In the genomic region with DNA sequence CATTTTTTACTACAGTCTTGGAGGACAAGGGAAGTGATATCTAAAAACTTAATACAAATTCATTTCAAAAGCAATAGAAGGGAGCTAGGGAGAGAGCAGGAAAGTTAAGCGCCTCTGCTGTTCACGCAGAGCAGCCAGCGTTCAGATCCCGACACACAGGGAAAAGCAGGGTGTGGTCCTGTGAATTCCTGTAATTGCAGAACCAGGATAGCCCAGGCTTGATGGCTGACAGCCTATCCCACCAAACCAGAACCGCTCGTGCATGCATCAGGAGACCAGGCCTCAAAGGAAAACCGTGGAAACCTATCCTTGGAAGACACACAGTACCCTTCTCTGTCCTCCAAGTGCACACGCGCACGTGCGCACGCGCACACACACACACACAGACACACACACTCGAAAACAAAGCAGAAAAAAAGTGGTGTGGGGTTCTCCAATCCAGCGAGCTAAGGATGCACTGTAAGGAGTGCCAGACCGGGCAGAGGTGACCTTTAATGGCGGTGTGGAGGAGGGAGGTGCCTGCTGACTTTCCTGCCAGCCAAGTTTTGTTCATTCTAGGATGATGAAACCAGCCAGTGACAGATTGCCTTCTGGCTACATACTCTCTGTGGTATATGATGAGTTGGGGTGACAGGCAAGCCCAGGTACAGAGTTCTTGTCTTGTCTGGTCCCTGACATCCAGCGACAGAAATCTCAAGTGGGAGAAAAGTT, we compare ENCODE assay signal across 30 mouse cellular contexts. TPM values are rescaled to one million over a fixed set of nuclear protein-coding genes. Genes with fewer than 3 reads are reported as not detected.
DNase-seq lines count a peak whose midpoint lies in the region; ATAC-seq and TF ChIP-seq lines count a peak whose summit lies in the region.
"Had no signal": no experiment of that assay in that cellular context is flagged by ENCODE, and none has a peak within 500 bp of the region (broad histone marks: within the 10 kb centered on the region; RNA-seq: fewer than 3 reads in every experiment).

No protein-coding gene starts in this region.

- H3K4me1 ChIP-seq in embryonic facial prominence, embryonic 13.5 days, result peaks cover 31% of the 10 kb centered on the region
- peaks cover 35% of the 10 kb centered on the region for H3K4me1 ChIP-seq in embryonic facial prominence, embryonic 10.5 days
- H3K4me1 ChIP-seq in ES-Bruce4 (ENCODE audit: control insufficient read depth, insufficient read depth, low read length) (peaks cover 6% of the 10 kb centered on the region), MEL (ENCODE audit: control insufficient read depth in 1 of 2, insufficient read depth in 2 of 2, low read length in 2 of 2) (peaks cover 4 to 13% of the 10 kb centered on the region in 2 experiments; a peak in 3 of 4 replicates)
- H3K4me1 ChIP-seq in kidney, embryonic 15.5 days, result peaks cover 37% of the 10 kb centered on the region

- ATAC-seq in embryonic facial prominence, embryonic 13.5 days (ENCODE audit: insufficient number of reproducible peaks, insufficient read depth, low FRiP score, low TSS enrichment, low read depth), result no peak
- ATAC-seq in kidney, embryonic 15.5 days (replicated peaks; ENCODE audit: low FRiP score), result no peak
- ATAC-seq: forebrain, postnatal 0 days; intestine, embryonic 16.5 days had no signal

- H3K4me2 ChIP-seq in embryonic facial prominence, embryonic 13.5 days, result no peak overlapping the region
- no peak overlapping the region for H3K4me2 ChIP-seq in kidney, embryonic 15.5 days
- H3K4me2 ChIP-seq: embryonic facial prominence, embryonic 12.5 days; forebrain, embryonic 12.5 days; heart, embryonic 15.5 days; hindbrain, embryonic 12.5 days; limb, embryonic 12.5 days; liver, embryonic 11.5 days; midbrain, embryonic 12.5 days; neural tube, embryonic 12.5 days had no signal

- TF ChIP-seq CTCF in ES-Bruce4 (IDR thresholded peaks at IDR 0.05; ENCODE audit: low read depth, low read length) (no peak), MEL (IDR thresholded peaks at IDR 0.05 in 2 of 3, conservative IDR thresholded peaks at IDR 0.05 in 1 of 3; ENCODE audit: control insufficient read depth in 1 of 3, insufficient read depth in 1 of 3, low read depth in 2 of 3, low read length in 3 of 3, poor library complexity in 1 of 3, severe bottlenecking in 1 of 3) (no peak)

- TF ChIP-seq POLR2A in ES-Bruce4 (IDR thresholded peaks at IDR 0.05; ENCODE audit: insufficient read depth, low read length), result no peak
- TF ChIP-seq POLR2A in MEL (IDR thresholded peaks at IDR 0.05; ENCODE audit: control insufficient read depth in 1 of 2, insufficient read depth in 1 of 2, low read depth in 1 of 2, low read length in 2 of 2, poor library complexity in 1 of 2), result no peak

- no peak for DNase-seq in embryonic facial prominence, embryonic 10.5 days (ENCODE audit: low spot score)
- DNase-seq in MEL (ENCODE audit: low read depth, low spot score), result no peak
- DNase-seq in fat pad, adult 2 months (ENCODE audit: extremely low read depth, low read depth, low spot score), result peak; percentile 61
- no peak for DNase-seq in spleen, postnatal 10 days (ENCODE audit: low spot score in 2 of 2)
- DNase-seq: cerebellum, adult 18-20 months; cerebellum, postnatal 36 days; forebrain, postnatal 0 days; heart, postnatal 36 days; kidney, adult 9 months; kidney, postnatal 14 days; layer of hippocampus, adult 9-11 months; lung, postnatal 4 days; right cerebral cortex, adult 18-20 months; thymus, adult 2 months; thymus, postnatal 4 days had no signal

- 0 out of 2 replicates have a peak overlapping the region, but pooled peaks have one; percentile 11 for H3K9ac ChIP-seq in embryonic facial prominence, embryonic 13.5 days
- H3K9ac ChIP-seq in ES-Bruce4 (ENCODE audit: low read depth, poor library complexity, severe bottlenecking), result peak overlapping the region; percentile 4
- no peak overlapping the region for H3K9ac ChIP-seq in MEL (ENCODE audit: control insufficient read depth, low read depth, low read length, poor library complexity, severe bottlenecking)
- H3K9ac ChIP-seq in kidney, embryonic 15.5 days, result no peak overlapping the region
- H3K9ac ChIP-seq: embryonic facial prominence, embryonic 12.5 days; forebrain, embryonic 12.5 days; forebrain, postnatal 0 days; heart, embryonic 15.5 days; hindbrain, embryonic 12.5 days; midbrain, embryonic 12.5 days; neural tube, embryonic 12.5 days had no signal

- H3K36me3 ChIP-seq in embryonic facial prominence, embryonic 13.5 days, result peaks cover 14% of the 10 kb centered on the region
- 0 out of 2 replicates have a peak, but pooled peaks cover 2% of the 10 kb centered on the region for H3K36me3 ChIP-seq in embryonic facial prominence, embryonic 10.5 days (replicated peaks)
- H3K36me3 ChIP-seq in ES-Bruce4 (ENCODE audit: control insufficient read depth, insufficient read depth, low read length, poor library complexity, severe bottlenecking) (no peaks in the 10 kb centered on the region; the same call in 1 of the 2 replicates), MEL (ENCODE audit: control insufficient read depth in 1 of 2, insufficient read depth in 2 of 2, low read length in 2 of 2) (peaks cover 2 to 10% of the 10 kb centered on the region in 2 experiments)
- H3K36me3 ChIP-seq in kidney, embryonic 15.5 days, result no peaks in the 10 kb centered on the region
- H3K36me3 ChIP-seq: embryonic facial prominence, embryonic 12.5 days; forebrain, embryonic 12.5 days; heart, embryonic 15.5 days; hindbrain, embryonic 12.5 days; midbrain, embryonic 12.5 days; neural tube, embryonic 12.5 days had no signal

- H3K27me3 ChIP-seq in embryonic facial prominence, embryonic 13.5 days, result no peaks in the 10 kb centered on the region
- peaks cover 10% of the 10 kb centered on the region for H3K27me3 ChIP-seq in embryonic facial prominence, embryonic 10.5 days (replicated peaks; ENCODE audit: low read depth, poor library complexity, severe bottlenecking)
- H3K27me3 ChIP-seq in ES-Bruce4 (ENCODE audit: control insufficient read depth, insufficient read depth, low read length, poor library complexity, severe bottlenecking) (no peaks in the 10 kb centered on the region), MEL (ENCODE audit: control insufficient read depth in 1 of 2, insufficient read depth in 2 of 2, low read length in 2 of 2) (no peaks in the 10 kb centered on the region)
- no peaks in the 10 kb centered on the region for H3K27me3 ChIP-seq in kidney, embryonic 15.5 days
- H3K27me3 ChIP-seq: CH12.LX; embryonic facial prominence, embryonic 12.5 days; heart, embryonic 15.5 days; hindbrain, embryonic 12.5 days; limb, embryonic 12.5 days; megakaryocyte, embryonic 14.5 days had no signal

- no peak for TF ChIP-seq RAD21 in MEL (IDR thresholded peaks at IDR 0.05; ENCODE audit: low read depth, low read length)

- TF ChIP-seq EP300 in ES-Bruce4 (IDR thresholded peaks at IDR 0.05; ENCODE audit: insufficient read depth, low read depth, low read length), result 0 out of 2 replicates have a peak, but pooled peaks have one; percentile 12
- no peak for TF ChIP-seq EP300 in MEL (IDR thresholded peaks at IDR 0.05; ENCODE audit: low read depth in 1 of 2, low read length in 2 of 2)

- no peak overlapping the region for H3K4me3 ChIP-seq in embryonic facial prominence, embryonic 13.5 days
- no peak overlapping the region for H3K4me3 ChIP-seq in embryonic facial prominence, embryonic 10.5 days
- H3K4me3 ChIP-seq in ES-Bruce4 (ENCODE audit: low read depth, low read length) (no peak overlapping the region), MEL (ENCODE audit: control insufficient read depth in 1 of 2, insufficient read depth in 1 of 2, low read depth in 2 of 2, low read length in 2 of 2) (no peak overlapping the region)
- H3K4me3 ChIP-seq in kidney, embryonic 15.5 days (replicated peaks), result no peak overlapping the region
- H3K4me3 ChIP-seq: embryonic facial prominence, embryonic 12.5 days; forebrain, embryonic 12.5 days; heart, embryonic 15.5 days; hindbrain, embryonic 12.5 days; limb, embryonic 12.5 days; megakaryocyte, embryonic 14.5 days; midbrain, embryonic 12.5 days; myocyte; neural tube, embryonic 12.5 days had no signal

- WGBS in embryonic facial prominence, embryonic 13.5 days, result 78% methylated on average over 18 of the region's 18 CpGs
- 88% methylated on average over 18 of the region's 18 CpGs for WGBS in embryonic facial prominence, embryonic 10.5 days
- WGBS in kidney, embryonic 15.5 days, result 83% methylated on average over 18 of the region's 18 CpGs

- H3K9me3 ChIP-seq in embryonic facial prominence, embryonic 13.5 days, result no peaks in the 10 kb centered on the region
- H3K9me3 ChIP-seq in embryonic facial prominence, embryonic 10.5 days, result no peaks in the 10 kb centered on the region
- H3K9me3 ChIP-seq in ES-Bruce4 (replicated peaks; ENCODE audit: control insufficient read depth, insufficient read depth, low read length, poor library complexity, severe bottlenecking) (no peaks in the 10 kb centered on the region), MEL (replicated peaks; ENCODE audit: insufficient read depth, low read length) (no peaks in the 10 kb centered on the region)
- no peaks in the 10 kb centered on the region for H3K9me3 ChIP-seq in kidney, embryonic 15.5 days (replicated peaks)
- H3K9me3 ChIP-seq: embryonic facial prominence, embryonic 12.5 days; forebrain, embryonic 12.5 days; heart, embryonic 15.5 days; hindbrain, embryonic 12.5 days; limb, embryonic 12.5 days; megakaryocyte, embryonic 14.5 days; midbrain, embryonic 12.5 days; neural tube, embryonic 12.5 days had no signal

- peaks cover 7% of the 10 kb centered on the region for H3K79me2 ChIP-seq in MEL (ENCODE audit: control insufficient read depth, insufficient read depth, low read length, poor library complexity)

- H3K27ac ChIP-seq in embryonic facial prominence, embryonic 13.5 days, result no peak overlapping the region
- H3K27ac ChIP-seq in embryonic facial prominence, embryonic 10.5 days (replicated peaks), result no peak overlapping the region
- peak overlapping the region; percentile 25 for H3K27ac ChIP-seq in ES-Bruce4 (ENCODE audit: insufficient read depth, low read length)
- H3K27ac ChIP-seq in MEL (ENCODE audit: control insufficient read depth, low read depth, low read length), result peak overlapping the region; percentile 14
- H3K27ac ChIP-seq in kidney, embryonic 15.5 days, result no peak overlapping the region
- H3K27ac ChIP-seq: embryonic facial prominence, embryonic 12.5 days; forebrain, embryonic 12.5 days; heart, embryonic 15.5 days; hindbrain, embryonic 12.5 days; limb, embryonic 12.5 days; midbrain, embryonic 12.5 days; neural tube, embryonic 12.5 days had no signal

RNA-seq across cellular contexts. Expression of a gene that starts 1.3 kb away (rescaled TPM):
- 3.2 and 3.3 TPM in 2 replicates for polyA plus RNA-seq in embryonic facial prominence, embryonic 13.5 days (2015; fragmentation: Nextera tagmentation; extraction: Ambion mirVana)
- polyA plus RNA-seq in embryonic facial prominence, embryonic 10.5 days (2016; fragmentation: Nextera tagmentation; extraction: Ambion mirVana), result 1.4 and 1.9 TPM in 2 replicates
- polyA plus RNA-seq in ES-Bruce4 (2011; ENCODE audit: insufficient read depth, insufficient read length, low read depth, missing spikeins) (24.0 and 25.2 TPM in 2 replicates), MEL (2012; ENCODE audit: insufficient read depth in 1 of 2, insufficient read length in 2 of 2, low read depth in 1 of 2, low replicate concordance in 2 of 2, missing spikeins in 1 of 2) (10 to 100 TPM in 1 of 2 experiments, not detected in 1; 12.7 TPM)
- total RNA-seq in MEL (2012; rRNA removed), result 3.4 and 3.5 TPM in 2 replicates
- polyA plus RNA-seq in kidney, embryonic 15.5 days (2015; fragmentation: Nextera tagmentation; extraction: Ambion mirVana), result 2.3 and 2.7 TPM in 2 replicates

RNA-seq across cellular contexts. Expression of a gene that starts 23.6 kb away (rescaled TPM):
- 13.0 and 13.1 TPM in 2 replicates for polyA plus RNA-seq in embryonic facial prominence, embryonic 13.5 days (2015; fragmentation: Nextera tagmentation; extraction: Ambion mirVana)
- polyA plus RNA-seq in embryonic facial prominence, embryonic 10.5 days (2016; fragmentation: Nextera tagmentation; extraction: Ambion mirVana), result 3.4 and 3.7 TPM in 2 replicates
- polyA plus RNA-seq in ES-Bruce4 (2011; ENCODE audit: insufficient read depth, insufficient read length, low read depth, missing spikeins), result 28.4 and 30.7 TPM in 2 replicates
- 110 and 121 TPM in 2 replicates for total RNA-seq in MEL (2012; rRNA removed)
- 100 to 1,000 TPM in 1 of 2 experiments, not detected in 1; 154 TPM for polyA plus RNA-seq in MEL (2012; ENCODE audit: insufficient read depth in 1 of 2, insufficient read length in 2 of 2, low read depth in 1 of 2, low replicate concordance in 2 of 2, missing spikeins in 1 of 2)
- polyA plus RNA-seq in kidney, embryonic 15.5 days (2015; fragmentation: Nextera tagmentation; extraction: Ambion mirVana), result 6.7 and 7.5 TPM in 2 replicates

RNA-seq across cellular contexts. Expression of a gene that starts 54.3 kb away (rescaled TPM):
- 36.6 and 41.2 TPM in 2 replicates for polyA plus RNA-seq in embryonic facial prominence, embryonic 13.5 days (2015; fragmentation: Nextera tagmentation; extraction: Ambion mirVana)
- 32.8 and 35.9 TPM in 2 replicates for polyA plus RNA-seq in embryonic facial prominence, embryonic 10.5 days (2016; fragmentation: Nextera tagmentation; extraction: Ambion mirVana)
- polyA plus RNA-seq in ES-Bruce4 (2011; ENCODE audit: insufficient read depth, insufficient read length, low read depth, missing spikeins) (16.6 and 19.5 TPM in 2 replicates), MEL (2012; ENCODE audit: insufficient read depth in 1 of 2, insufficient read length in 2 of 2, low read depth in 1 of 2, low replicate concordance in 2 of 2, missing spikeins in 1 of 2) (10 to 100 TPM in 1 of 2 experiments, not detected in 1; 53.0 TPM)
- total RNA-seq in MEL (2012; rRNA removed), result 21.4 and 29.5 TPM in 2 replicates
- 36.3 and 40.1 TPM in 2 replicates for polyA plus RNA-seq in kidney, embryonic 15.5 days (2015; fragmentation: Nextera tagmentation; extraction: Ambion mirVana)

Comparison
In these comparisons a context has a peak if more than half of its experiments do, and no peak if none do; other contexts are left out.
1. H3K27ac ChIP-seq: peak in ES-Bruce4 (single experiment) and MEL (single experiment); none in embryonic facial prominence, embryonic 13.5 days (single experiment), embryonic facial prominence, embryonic 10.5 days (single experiment) and kidney, embryonic 15.5 days (single experiment).
2. H3K9ac ChIP-seq: peak in embryonic facial prominence, embryonic 13.5 days (single experiment) and ES-Bruce4 (single experiment); none in MEL (single experiment) and kidney, embryonic 15.5 days (single experiment).